Mouse (Mus musculus): ENCODE data around the gene Zer1. TPM values are rescaled to one million over a fixed set of nuclear protein-coding genes. Genes with fewer than 3 reads are reported as not detected.

Zer1 gene
- polyA plus RNA-seq, 1 experiment = 11.1 TPM

DNA sequence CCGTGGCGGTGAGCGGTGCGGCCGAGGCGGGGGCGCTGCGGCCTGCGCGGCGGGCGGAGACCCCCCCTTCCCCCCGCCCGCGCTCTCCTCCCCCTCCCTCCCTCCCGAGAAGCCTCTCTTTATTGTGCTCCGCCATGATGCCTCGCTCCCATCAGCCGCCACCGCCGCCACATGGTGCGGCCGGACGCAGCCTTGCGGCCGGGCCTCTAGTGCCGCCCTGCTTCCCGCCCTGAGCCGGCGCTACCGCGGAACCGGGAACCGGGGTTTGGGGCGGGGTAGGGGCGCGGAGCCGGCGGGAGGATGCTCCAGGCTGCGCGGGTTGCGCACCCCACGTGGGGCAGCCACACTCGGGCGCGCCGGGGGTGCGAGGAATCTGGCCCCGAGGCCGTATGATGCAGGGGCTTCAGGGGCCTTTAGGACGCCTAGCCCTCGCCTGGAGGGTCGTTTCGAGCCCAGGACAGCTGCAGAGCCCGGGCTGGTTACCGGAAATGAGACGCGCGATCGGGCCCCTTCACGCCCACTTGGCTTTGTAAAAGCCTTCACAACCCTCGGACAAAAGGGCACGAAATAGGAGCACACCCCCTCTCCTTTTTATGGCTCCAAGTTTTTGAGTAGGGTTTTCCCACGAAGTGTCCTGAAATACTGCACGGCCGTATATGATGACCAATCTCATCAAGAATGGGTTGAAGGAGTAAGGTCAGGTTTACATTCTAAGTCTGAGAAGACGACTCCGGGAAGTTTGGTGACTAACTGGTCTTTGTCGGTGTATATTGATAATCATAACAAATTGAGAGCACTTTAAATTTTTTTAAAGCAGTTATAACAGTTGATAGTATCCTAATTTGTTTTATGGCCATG, 57.1 kb downstream of the Zer1 start:
- TF ChIP-seq GATA1 (IDR thresholded peaks at IDR 0.05; ENCODE audit: low read length) = no peak

DNA sequence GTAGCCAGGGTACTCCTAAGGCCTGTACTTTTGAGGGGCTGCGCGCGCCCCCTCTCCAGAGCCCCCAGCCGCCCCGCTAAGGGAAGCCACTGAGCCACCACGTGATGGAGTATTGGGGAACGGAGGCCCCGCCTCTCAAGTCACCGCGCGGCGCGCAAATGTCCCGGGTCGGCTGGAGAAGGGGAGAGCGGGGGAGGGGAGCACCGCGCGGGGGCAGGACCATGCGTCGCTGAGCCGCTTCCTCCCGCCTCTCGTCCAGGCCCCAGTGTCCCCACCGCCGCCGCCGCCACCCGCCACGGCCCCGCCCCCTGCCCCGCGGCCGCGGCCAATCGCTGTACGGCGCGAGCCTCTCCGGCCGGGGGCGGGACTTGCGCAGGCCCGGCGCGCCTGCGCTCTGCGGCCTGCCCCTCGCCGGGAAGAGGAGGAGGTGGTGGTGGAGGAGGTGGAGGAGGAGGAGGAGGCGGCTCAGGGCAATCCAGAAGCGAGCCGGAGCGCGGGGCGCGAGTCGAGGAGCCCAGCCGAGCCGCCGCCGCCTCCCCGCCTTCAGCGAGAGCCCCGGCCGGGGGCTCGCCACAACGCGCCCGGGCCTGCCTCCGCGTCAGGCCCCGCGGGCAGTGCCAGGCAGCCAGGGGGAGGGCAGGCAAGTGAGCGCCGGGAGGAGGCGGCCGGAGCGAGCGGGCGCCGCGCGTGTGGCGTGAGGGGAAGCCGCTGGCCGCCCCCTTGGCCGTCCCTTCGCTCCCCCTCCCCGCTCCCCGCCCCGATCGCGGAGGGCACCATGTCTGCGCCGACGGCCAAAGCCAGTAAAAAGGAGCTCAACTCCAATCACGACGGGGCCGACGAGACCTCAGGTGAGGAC, 58.1 kb downstream of the Zer1 start:
- TF ChIP-seq GATA1 (IDR thresholded peaks at IDR 0.05; ENCODE audit: low read length) = no peak

DNA sequence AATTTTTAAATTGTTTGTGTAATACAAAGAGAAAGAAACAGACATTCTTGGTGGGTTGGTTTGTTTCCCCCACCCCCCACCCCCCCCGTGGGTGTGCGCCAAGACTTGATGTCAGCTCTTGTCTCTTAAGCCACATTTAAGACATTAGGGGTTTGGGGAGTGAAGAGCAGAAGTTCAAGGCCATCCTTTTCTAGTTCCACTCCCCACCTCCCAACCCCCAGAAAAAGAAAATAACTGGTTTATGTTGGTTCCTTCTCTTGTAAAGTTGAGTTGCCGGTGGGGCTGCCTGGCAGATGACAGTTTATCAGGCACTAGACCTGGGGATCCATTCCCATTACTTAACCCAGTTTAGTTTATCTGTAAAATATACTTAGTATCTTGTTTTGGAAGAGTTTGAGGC, 60.1 kb downstream of the Zer1 start:
- no peak for TF ChIP-seq GATA1 (IDR thresholded peaks at IDR 0.05; ENCODE audit: low read length)

DNA sequence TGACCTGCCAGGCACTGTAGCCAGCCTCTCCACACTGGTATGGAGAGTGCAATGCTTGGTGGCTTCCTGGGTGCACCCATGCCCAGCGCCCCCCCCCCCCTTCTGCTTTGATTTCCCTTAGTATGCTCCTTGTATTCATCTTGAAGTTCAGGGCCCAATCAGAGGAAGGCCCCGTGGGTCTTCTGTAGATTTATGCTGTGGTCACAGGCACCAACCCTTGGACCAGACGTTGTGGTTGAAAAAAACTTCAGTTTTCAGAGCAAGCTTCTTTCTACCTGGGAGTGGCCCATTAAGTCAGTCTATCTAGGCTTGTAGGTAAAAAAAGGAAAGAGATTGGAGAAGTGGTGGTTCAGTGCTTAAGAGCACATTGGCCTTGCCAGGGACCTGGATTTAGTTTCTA, 60.6 kb downstream of the Zer1 start:
- TF ChIP-seq GATA1 (IDR thresholded peaks at IDR 0.05; ENCODE audit: low read length) = no peak

DNA sequence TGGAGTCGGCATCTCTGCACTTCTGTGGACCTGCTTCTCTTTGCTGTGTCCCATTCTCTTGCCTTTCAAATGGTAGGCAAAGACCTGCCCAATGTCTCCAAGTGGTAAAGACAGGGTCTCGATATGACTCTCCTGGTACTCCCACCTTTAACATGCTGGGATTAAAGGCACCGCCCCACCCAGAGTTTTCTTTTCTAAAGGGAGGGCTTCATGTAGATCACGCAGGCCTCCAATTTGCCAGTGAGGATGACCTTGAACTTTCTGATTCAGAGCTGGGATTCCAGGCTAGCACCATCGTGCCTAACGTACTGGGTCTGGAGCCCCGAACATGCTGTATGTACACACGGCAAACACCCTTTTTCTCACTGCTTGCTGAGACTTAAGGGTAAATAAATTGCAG, 61.1 kb downstream of the Zer1 start:
- no peak for TF ChIP-seq GATA1 (IDR thresholded peaks at IDR 0.05; ENCODE audit: low read length)

DNA sequence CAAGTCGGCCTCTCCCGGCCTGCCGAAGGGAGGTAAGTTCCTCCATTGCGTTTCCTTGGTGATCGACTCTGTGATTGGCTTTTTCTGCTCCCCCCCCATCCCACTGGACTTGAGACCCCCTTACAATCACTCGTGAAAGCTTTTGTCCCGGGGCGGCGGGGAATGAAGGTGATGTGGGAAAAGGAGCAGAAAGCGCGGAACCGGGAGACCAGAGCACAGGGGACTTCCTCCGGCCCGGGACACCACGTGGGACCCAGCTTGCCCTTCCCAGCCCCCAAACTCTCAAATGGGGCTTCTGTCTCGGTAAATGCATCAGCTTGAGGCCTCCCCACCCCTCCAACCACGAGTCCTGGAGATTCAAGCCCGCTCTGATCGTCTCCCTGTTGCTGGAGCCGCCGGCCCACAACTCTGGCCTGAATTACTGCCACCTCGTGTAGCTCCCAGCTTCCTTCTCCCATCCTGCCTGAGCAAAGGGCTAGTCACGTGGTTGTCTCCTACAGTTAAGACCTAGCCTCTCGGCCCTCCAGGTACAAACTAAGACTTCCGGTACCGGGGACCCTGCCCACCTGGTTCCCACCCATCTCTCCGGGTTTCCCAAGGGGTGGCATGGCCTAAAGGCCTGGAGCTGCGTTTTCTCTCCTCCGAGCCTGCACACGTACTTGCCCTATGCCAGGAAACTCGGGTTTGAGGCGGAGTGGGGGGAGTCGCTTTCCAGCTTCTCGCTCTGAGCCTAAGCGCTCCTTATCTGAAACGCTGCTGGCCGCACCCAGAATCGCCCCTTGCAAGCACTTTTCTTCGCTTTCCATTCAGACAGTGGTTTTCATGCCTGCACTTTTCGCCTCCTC, 61.9 kb downstream of the Zer1 start:
- TF ChIP-seq GATA1 (IDR thresholded peaks at IDR 0.05; ENCODE audit: low read length) = no peak

DNA sequence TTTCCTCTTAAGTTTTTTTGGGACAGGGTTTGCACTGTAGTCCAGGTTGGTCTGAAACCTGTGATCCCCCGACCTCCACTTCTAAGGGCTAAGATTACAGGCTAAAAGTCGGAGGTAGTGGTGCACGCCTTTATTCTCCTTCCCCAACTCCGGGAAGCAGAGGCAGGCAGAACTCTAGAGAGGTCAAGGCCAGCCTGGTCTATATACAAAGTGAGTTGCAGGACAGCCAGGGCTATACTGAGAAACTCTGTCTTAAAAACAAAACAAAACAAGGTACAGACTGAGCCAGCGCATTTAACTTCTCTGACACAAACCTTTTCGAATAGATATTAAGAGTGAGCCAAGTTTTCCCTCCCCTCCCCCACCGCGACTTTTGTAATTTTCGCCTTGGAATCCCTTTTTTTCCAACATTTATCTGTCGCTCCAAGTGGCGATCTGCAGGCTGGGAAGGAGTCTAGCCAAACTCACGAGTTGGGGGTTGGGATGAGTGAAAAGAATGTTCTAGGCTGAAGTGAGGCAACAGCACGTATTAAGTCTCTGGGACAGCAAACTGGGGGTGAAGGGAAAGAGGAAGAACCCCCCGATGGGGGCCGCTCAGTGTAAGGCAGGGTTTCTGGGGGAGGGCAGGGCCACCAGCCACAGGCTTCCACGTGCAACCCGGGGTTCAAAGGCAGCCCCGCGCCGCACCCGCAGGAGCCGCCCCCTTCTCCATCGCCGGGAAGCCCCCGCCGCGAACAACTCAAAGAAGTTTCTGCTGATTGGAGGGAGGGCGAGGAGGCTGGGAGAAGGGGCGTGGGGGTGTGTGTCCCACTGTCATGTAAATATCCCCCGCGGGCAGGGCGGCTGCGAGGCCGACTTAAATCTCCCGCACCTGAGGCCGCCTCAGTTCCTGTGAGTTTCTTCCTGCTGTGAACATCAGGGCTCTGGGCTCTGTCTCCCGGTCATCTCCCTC, 62.9 kb downstream of the Zer1 start:
- no peak for TF ChIP-seq GATA1 (IDR thresholded peaks at IDR 0.05; ENCODE audit: low read length)

DNA sequence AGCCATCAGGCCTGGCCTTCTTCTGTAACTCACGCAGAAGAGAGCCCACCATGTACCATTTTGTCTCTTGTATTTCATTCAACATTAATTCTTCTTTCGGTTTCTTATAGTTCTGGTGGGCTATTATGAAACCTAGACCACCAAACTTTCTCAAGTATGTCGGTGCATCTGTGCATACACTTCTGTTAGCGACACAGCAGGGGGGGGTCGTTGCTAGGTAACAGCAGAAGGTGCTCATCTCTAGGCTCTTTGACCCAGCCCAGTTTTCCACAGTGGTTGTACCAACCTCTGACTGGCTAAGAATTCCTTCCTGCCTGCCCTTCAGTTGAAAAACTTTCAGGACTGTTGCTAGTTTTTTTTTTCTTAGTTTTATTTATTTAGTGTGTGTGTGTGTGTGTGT, 66.0 kb downstream of the Zer1 start:
- TF ChIP-seq GATA1 (IDR thresholded peaks at IDR 0.05; ENCODE audit: low read length) = no peak

DNA sequence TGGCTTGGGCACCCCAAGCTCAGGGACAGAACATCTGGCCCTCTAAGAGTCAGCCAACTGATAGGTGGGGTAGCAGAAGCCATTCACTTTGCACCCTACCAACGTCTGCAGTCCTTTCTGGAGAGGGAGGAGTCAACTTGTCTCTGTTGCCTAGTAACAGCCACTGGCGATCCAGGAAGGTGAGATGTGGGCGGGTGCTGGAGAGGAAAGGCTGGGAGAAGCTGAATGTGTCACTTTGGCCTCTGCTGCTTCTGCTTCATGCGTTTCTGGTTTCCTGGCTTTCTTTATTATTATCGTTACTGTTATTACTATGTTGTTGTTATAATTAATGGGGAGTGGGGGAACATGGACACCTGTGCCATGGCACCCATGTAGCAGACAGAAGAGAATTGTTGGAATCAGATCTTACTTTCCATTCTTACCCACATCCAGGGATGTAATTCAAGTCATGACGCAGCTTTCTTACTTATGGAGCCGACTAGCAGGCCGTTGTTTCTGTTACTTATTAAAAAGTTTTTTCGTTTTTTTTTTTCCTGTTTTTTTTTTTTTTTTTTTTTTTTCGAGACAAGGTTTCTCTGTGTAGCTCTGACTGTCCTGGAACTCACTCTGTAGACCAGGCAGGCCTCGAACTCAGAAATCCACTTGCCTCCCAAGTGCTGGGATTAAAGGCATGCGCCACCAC, 67.0 kb downstream of the Zer1 start, which contains the start of gene Set:
TSS of gene Set (plus strand) at position 156 of the 682 bp plus-strand sequence.
- no peak for TF ChIP-seq GATA1 (IDR thresholded peaks at IDR 0.05; ENCODE audit: low read length)

DNA sequence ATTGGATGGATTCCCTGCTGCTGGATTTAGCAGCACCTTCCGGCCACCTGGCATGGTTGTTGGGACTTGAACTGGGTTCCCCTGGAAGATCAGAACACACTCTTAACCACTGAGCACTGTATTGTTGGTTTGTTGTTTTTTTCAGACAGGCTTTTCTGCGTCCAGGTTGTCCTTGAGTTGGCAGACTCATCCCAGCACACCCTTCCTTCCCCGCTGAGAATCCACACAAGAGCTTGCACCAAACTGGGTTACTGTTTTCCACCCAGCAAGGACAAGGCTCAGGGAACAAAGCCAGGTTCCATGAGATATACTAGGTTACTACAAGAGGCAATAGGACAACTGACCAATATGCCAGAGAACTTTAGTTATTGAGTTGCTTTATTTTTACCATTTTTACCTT, 67.6 kb downstream of the Zer1 start:
- TF ChIP-seq GATA1 (IDR thresholded peaks at IDR 0.05; ENCODE audit: low read length) = no peak

DNA sequence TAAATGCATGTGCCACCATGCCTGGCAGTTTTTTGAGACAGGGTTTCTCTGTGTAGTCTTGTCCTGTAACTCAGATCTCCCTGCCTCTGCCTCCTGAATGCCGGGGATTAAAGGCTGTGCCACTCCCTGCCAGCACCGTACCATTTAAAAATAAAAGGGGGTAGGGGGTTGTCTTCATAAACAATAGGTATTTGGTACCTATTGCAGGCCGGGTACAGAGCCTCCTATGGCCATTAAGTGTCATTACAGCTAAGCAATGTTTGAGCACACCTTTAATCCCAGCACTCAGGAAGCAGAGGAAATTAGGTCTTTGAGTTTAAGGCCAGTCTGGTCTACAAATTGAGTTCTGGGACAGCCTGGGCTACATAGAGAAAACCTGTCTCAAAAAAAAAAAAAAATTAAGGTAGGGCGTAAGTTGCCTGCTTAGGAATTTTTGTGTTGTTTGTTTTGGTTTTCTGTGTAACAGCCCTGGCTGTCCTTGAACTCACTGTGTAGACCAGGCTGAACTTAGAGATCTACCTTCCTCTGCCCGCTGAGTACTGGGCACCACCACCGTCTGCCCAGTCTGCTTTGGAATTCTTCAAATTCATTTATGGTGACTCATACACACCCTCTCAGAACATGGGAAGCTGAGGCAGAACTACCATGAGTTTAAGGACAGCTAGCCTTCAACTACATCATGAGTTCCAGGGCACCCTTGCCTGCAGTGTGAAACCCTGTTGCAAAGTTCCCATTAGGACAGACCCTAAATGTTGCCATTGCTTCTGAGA, 72.2 kb downstream of the Zer1 start:
- no peak for TF ChIP-seq GATA1 (IDR thresholded peaks at IDR 0.05; ENCODE audit: low read length)

DNA sequence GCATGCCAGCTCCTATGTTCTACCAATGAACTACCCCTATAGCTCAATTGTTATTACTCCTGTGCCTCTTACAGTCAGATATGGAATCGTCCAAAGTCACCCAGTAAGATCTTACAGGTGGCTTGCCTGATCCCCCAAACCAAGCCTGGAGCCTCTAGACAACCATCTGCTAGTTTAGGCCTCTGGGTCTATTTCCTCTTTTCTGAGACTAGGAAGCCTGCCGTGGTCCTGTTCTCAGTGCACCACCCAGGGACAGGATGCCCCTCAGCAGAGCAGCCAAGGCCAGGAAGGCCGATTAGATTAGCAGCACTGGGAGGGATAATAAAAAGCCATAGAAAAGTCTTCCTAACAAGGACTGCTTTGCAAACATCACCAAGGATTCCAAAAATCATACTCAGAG, 74.6 kb downstream of the Zer1 start:
- peak; percentile 28 for TF ChIP-seq GATA1 (IDR thresholded peaks at IDR 0.05; ENCODE audit: low read length)
